19 mouse cellular contexts compared by ENCODE assay signal in the genomic region with DNA sequence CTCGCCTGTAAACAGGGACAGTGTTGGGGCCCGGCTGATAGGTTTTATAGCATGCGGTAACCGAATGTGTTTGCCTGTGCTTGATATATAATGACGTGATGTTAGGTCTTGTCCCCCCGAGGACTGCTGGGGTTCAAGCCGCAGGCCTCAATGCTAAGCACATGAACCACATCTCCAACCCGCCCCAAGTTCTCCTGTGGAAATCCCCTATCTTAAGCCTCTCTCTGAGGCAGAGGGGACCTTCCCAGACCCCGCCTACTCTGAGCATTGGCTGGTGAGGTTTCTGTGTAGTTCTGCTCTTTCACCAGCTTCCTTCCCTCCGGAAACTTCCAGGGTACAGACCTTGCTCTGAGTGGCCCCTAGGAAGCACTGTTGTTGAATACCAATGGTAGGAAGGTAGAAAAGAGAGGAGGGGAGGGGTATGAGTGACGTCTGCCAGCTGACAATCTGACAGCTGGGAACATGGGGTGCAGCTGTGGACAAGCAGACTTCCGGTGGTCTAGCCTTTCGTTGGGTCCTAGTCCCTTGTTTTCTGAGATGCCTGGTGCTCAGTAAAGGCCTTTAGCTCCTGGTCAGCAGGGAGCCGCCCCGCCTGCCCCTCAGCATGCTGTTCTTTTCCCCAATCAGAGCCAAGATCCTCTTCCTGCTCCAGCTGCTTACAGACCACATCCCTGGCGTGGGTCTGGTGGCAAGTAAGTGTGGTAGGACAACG.
DNase-seq lines count a peak whose midpoint lies in the region.
"Had no signal": no experiment of that assay in that cellular context is flagged by ENCODE, and none has a peak within 500 bp of the region (broad histone marks: within the 10 kb centered on the region; RNA-seq: fewer than 3 reads in every experiment).

No protein-coding gene starts in this region.

- peak; percentile 36 for DNase-seq in cerebellum, adult 11-12 months
- no peak for DNase-seq in cerebellum, adult 18-20 months
- DNase-seq in lung, postnatal 10 days, result peak; percentile 32
- no peak for DNase-seq in lung, postnatal 14 days
- DNase-seq in CD4-positive, CD25-positive, alpha-beta regulatory T cell, adult 2 months (ENCODE audit: low read depth, low spot score), result peak; percentile 83
- DNase-seq in induced T-regulatory cell, adult 2 months (ENCODE audit: low read depth), result peak; percentile 89
- no peak for DNase-seq in thymus, postnatal 25 days
- no peak for DNase-seq in urinary bladder, postnatal 4 days (ENCODE audit: low spot score in 2 of 2)
- DNase-seq: adrenal gland, postnatal 10 days; embryo, embryonic 11 days; heart, postnatal 4 days; kidney, postnatal 4 days; layer of hippocampus, adult 9-11 months; liver, embryonic 13.5 days; lung, adult 2 months; lung, postnatal 36 days; midbrain, embryonic 14.5 days; right cerebral cortex, postnatal 4 days; thymus, adult 18-20 months had no signal

Comparison
In these comparisons a context has a peak if more than half of its experiments do, and no peak if none do; other contexts are left out.
1. DNase-seq: peak in cerebellum, adult 11-12 months (single experiment), lung, postnatal 10 days (single experiment), CD4-positive, CD25-positive, alpha-beta regulatory T cell, adult 2 months (single experiment) and induced T-regulatory cell, adult 2 months (single experiment); none in cerebellum, adult 18-20 months (0 of 2), lung, postnatal 14 days (single experiment), thymus, postnatal 25 days (single experiment) and urinary bladder, postnatal 4 days (0 of 2).